Mouse (Mus musculus) hematopoietic stem cell, adult 5-6 weeks (primary cell): ENCODE results near the gene Cxcl13. TPM values are rescaled to one million over a fixed set of nuclear protein-coding genes. Genes with fewer than 3 reads are reported as not detected.

ENCODE experiments used
- ATAC-seq, 2 experiments: fragments of 125-278 bp in 1 of 2; replicated peaks in 1 of 2; 2 replicates each; pipeline ENCODE4 v1.8.0; 2016 to 2017; ENCODE audit warnings: inconsistent platforms in 2 of 2, mild to moderate bottlenecking in 2 of 2, moderate number of reproducible peaks in 2 of 2, low read depth in 1 of 2, moderate TSS enrichment in 1 of 2; ENCODE audit not compliant: low FRiP score in 2 of 2, poor library complexity in 2 of 2, severe bottlenecking in 2 of 2, insufficient read depth in 1 of 2, low TSS enrichment in 1 of 2
- total RNA-seq: library from RNA; stranded (forward); fragments of 172-1452, 232-1000 nt; gene quantifications from 2 replicates; pipeline ENCODE4 v1.2.3, GENCODE M21; 2017

The Cxcl13 gene
- not detected in 2 replicates for total RNA-seq

DNA sequence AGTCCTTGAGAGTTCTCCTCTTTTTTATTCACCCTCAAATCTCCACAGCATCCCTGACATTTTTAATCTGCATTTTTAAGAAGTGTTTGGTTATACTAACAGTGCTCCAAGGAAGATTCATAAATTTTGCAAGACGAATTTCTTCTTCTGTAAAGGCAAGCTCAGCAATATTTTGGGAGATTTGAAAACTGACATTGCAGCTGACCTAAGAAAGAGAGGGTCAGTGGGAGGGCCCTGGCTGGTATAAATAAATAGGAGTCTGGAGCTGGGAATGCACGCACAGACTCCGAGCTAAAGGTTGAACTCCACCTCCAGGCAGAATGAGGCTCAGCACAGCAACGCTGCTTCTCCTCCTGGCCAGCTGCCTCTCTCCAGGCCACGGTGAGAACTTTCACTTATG, at the start of gene Cxcl13:
Gene Cxcl13, plus strand, starts transcription at position 301 of the 400 bp plus-strand sequence.
- no peak for ATAC-seq

DNA sequence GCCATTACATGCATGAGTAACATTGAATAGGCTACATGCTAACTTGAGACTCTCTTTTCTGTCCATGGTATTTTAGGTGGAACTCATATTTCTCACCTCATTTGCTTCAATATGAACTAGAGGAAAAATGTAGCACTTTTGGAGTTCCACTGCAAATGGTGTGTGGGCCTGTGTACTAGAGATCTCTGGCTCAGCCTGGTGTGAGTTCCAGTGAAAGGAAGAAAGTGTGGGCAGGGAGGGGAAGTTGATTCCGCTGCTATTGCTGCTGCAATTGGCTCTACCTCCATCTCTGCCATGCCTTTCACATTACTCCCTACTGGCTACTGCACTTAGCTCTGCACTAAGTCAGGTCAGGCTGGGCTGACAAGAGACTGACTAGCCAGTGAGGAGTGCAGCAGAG, 45.7 kb upstream of the Cxcl13 start:
- ATAC-seq = no peak

GRCm38 (mm10) chr5:95918491-95918890, 38.3 kb upstream of the Cxcl13 start:
- no peak for ATAC-seq

GRCm38 (mm10) chr5:95924023-95924422, 32.7 kb upstream of the Cxcl13 start:
- ATAC-seq = no peak

DNA sequence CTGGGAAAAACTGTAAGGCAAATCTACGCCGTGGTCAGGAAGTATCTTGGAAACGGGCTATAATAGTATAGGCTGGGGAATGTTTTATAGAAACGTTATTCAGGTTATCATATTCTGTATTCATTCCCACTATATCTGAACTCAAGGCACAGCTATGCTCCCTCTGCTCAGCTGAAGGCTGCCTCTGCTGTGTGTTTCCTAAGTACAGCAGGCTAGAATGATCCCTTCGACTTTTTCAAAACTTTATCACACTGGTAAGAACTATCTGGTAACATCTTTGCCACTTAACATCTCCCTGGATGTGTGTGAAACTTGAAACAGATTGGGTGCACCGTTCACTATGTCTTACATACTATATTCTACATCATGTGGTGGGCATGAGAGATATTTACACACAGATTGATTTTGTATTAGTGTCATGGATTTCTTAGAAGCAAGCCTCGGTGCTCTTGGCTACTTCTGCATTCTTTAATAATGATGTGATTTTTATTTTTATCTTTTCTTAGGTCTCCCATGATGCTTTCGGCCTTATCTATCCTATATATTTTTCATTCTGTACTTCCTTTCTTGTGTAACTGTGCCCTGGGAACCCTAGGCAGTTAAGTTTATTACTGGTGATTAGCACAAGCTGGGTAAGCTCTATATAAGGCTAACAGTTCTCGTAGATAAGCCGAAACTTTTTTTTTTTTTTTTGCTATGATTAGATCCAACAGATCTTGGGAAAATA, 31.4 kb upstream of the Cxcl13 start:
- no peak for ATAC-seq

DNA sequence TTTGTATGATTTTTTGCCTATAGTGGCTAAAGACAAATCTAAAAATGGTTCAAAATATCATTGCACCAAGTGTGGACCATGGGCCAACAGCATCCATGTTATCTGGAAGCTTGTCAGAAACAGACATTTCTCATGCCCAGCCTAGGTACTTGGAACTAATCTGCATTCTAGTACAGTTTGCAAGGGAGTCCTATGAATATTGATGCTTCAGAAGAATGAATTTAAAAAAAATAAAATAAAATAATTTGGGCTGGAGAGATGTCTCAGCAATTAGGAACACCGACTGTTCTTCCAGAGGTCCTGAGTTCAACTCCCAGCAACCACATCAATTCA, 30.9 kb upstream of the Cxcl13 start:
- ATAC-seq = no peak

DNA sequence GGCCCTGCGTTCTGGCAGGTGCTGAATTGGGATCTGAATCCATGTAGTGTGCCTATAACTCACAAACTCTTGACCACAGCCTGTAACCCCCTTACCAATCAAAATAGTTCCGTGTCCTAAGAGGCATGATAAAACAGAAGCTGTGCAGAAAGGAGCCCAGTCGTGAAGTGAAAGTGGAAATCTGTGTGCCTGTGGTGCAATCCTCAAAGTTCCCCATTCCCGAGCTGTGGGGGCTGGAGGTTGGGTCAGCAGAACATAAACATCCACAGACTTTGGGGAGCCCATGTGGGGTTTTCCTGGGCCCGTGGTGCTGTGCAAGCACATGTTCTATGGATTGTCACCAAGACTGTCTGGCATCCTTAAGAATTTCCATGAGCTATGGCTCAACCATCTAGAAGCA, 21.7 kb upstream of the Cxcl13 start:
- no peak for ATAC-seq

DNA sequence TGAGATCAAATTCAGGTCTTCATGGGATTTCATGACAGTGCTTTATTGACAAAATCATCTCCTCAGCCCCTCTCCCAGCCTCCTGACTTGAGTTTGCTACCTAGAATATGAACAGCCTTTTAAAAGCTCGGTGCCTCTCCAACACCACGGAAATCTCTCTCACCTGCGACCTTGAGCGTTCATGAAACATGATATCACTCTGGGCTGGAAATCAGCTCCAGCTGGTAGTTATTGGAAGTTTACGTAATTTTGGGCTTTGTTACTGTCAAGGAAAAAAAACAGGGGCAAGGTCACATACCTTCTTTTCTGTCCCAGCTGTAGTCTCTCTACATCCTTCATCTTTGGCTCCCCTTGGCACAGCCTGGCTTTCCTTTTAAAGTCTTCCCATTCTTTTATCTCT, 20.7 kb upstream of the Cxcl13 start:
- no peak for ATAC-seq

DNA sequence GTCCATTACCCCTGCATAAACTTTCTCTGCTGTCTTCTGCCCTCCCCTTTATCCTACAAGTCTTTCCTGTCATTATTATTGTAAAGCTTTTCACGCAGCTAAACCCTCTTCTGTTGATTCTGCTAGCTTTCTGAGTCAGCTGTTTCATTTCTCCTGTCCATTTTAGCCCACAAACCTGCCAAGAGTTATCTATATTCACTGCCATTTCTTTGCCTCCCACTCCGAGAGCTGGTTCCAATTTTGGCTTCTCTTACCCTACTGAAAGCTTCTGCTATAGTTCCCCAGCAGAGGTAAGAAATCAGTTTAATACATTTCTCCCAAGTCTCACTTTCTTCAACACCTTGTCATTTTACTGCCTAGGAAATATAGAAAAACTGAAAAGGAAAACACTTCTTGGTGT, 19.6 kb upstream of the Cxcl13 start:
- no peak for ATAC-seq

- ATAC-seq = no peak
Observed at GRCm38 (mm10) chr5:95938044-95938625, 18.6 kb upstream of the Cxcl13 start.

DNA sequence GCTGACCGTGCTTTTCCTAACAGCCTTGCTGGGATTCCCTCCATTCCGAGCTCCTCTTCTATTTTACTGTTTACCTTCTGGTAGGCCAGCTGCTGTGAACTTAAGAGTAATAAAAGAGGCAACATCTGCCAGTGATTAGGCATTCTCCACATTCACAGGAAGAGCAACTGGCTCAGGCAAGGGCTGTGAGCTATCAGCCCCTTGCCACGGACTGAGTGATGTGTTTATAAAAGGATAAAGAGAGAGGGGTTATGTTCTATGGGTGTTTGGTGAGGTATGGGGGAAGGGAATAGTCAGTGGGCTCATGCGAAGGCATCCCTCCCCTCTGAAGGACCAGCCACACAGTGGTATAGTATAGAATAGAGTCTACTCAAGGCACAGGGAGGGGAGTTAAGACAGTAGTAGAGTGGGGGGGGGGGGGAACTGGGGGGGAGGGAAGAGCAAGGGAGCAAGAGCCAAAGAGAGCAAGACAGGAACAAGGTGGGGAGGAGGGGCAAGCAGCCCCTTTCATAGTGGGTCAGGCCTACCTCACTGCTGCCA, 16.0 kb upstream of the Cxcl13 start:
- no peak for ATAC-seq

DNA sequence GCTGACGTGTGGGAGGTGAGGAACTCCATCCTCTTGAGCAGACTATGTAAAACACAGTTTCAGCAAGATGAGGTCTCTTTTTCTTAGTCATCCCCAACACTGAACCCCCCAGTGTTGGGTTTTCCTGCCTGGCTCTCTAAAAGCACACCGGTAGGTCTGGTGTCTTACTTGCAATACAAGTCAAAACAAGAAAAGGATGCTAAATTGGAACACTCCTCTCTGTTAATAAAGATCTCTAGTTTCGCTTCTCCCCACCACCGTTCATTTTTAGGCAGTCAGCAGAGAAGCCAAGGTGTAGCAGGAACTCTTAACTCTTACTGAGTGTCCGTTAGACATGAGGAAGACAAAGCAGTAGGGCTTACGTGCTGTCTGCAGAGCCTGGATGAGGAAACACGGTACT, 15.2 kb upstream of the Cxcl13 start:
- no peak for ATAC-seq

- ATAC-seq = no peak
Observed at GRCm38 (mm10) chr5:95945120-95945519, 11.6 kb upstream of the Cxcl13 start.

GRCm38 (mm10) chr5:95946344-95946743, 10.4 kb upstream of the Cxcl13 start:
- ATAC-seq = no peak

DNA sequence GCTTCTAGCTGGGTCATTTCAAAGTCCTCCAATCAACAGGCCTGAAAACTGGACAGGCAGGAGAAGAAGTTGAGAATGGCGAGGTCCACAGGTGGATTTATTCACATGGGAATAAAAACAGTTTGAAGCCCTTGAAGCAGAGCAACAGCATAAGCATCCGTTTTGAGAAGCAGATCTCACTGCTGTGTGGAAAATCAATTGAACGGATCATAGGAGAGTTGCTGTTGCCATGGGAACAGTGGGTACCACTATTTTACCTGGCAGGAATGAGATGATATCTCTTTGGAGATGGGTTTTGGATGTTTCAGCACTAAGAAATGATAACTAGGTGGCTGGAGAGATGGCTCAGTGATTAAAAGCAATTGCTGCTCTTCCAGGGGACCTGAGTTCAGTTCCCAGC, 8.1 kb upstream of the Cxcl13 start:
- ATAC-seq = no peak

DNA sequence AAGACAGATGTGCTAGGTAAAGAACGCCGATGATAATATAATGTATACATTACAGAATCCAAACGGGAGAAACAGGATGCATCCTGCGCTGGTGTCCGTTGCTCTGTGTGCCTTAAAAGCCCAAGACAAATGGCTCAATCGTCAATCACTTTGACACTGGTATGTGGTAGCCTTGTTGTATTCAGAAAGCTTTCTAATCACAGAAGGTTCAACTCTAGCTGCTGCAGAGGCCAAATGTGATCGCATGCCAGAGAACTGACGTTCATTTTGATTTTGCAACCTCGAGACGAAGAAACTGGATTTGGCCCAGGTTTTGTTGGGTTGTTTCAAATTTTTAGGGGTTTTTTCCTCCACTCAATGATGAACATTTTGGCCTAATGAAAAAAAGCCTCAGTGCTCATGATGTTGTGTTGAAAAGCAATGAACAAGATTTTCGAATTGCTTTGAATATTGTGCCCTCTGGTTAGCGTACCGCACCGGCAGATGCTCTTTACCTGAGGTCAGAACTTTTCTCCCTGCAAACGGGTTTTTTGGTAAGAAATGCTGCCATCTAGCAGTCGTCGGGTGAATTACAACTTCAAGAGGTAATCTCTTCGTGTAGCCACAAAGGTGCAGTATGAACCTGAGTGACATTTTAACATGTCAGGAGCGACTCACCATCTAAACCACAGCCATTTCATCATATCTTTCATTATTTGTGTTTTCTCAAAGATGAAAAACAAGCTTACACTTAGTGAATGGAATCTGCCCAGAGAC, 6.6 kb upstream of the Cxcl13 start:
- ATAC-seq = peak; percentile 39 to 59; a peak in 3 of 4 replicates

DNA sequence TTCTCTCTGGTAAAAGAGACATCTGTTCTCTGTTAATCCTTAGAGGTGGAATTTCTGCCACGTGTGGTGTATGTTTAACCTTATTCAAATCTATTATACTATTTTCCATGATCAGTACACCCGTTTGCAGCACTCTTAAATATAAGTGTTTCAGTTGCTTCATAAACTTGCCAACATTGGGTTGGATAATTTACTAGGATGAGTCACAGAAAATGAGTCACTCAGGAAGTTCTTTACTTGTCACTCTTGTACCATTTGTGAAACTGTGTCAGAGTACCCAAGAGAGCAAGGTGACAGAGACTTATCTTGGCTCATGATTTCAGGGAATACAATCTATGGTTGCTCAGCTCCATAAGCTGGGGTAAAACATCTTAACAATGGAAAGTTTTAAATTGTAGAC, 8.2 kb downstream of the Cxcl13 start:
- no peak for ATAC-seq

DNA sequence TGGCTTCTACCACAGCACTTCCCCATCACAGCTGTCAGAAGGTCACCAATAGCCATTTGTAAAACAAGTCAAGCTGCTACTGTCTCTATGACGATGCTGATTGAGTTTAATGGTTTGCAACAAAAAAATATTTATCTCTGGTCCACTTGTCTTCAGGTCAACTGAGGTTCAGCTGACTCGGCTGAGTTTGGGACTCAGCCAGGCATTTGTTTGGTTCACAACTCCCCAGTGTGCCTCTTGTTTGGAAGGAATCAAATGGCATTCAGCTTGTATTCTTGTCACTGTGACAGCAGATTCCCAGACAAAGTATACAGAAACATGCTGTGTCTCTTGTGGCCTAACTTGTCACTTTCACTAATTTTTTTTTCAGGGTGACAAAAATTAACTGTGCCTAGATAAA, 9.9 kb downstream of the Cxcl13 start:
- ATAC-seq = no peak
